Mouse (Mus musculus) kidney, embryonic 14.5 days (tissue): ENCODE measurements at regions not wholly inside any gene's neighbourhood (a gene's known extent, or its start where the extent isn't known, plus 50 kb on each side); places are given as distances from the start of the nearest gene placed in this dataset.

ENCODE experiments used
- ATAC-seq: fragments of 200-750 bp; cut with Nextera tagmentation; 2 replicates; pipeline ENCODE4 v1.8.0; 2017; ENCODE audit warnings: moderate number of reproducible peaks, mild to moderate bottlenecking, moderate TSS enrichment, moderate library complexity; ENCODE audit not compliant: low FRiP score, low TSS enrichment
- H3K27ac ChIP-seq: fragments of 300-500 bp; sonication (generic); 2 replicates; pipeline ENCODE4 v1.5.1; 2014; ENCODE audit warnings: low read depth, mild to moderate bottlenecking, low read length, moderate library complexity, mixed read lengths
- H3K27me3 ChIP-seq: fragments of 300-500 bp; sonication (generic); 2 replicates; pipeline ENCODE4 v1.6.1; 2014; ENCODE audit warnings: mild to moderate bottlenecking, low read length; ENCODE audit not compliant: control insufficient read depth, insufficient read depth
- H3K36me3 ChIP-seq: fragments of 300-500 bp; sonication (generic); 2 replicates; pipeline ENCODE4 v1.6.1; 2014; ENCODE audit warnings: low read length, mixed read lengths; ENCODE audit not compliant: control insufficient read depth, insufficient read depth
- H3K4me1 ChIP-seq: fragments of 300-500 bp; sonication (generic); 2 replicates; pipeline ENCODE4 v1.6.1; 2014; ENCODE audit warnings: low read length, mixed read lengths; ENCODE audit not compliant: control insufficient read depth, insufficient read depth
- H3K4me2 ChIP-seq: fragments of 300-500 bp; sonication (generic); replicated peaks from 2 replicates; pipeline ENCODE4 v1.6.1; 2014; ENCODE audit warnings: low read depth, mild to moderate bottlenecking, low read length
- H3K4me3 ChIP-seq: fragments of 300-500 bp; sonication (generic); 2 replicates; pipeline ENCODE4 v1.5.1; 2014; ENCODE audit warnings: mild to moderate bottlenecking, low read length
- H3K9ac ChIP-seq: fragments of 300-500 bp; sonication (generic); 2 replicates; pipeline ENCODE4 v1.6.1; 2014; ENCODE audit warnings: low read depth, mild to moderate bottlenecking, low read length, moderate library complexity
- H3K9me3 ChIP-seq: fragments of 300-500 bp; sonication (generic); 2 replicates; pipeline ENCODE4 v1.6.1; 2016; ENCODE audit warnings: low read length; ENCODE audit not compliant: control insufficient read depth
- WGBS: fragments of 180-500 bp; shearing (Covaris S2); extraction: QIAGEN DNeasy Blood & Tissue Kit; methylation state at CpG from one replicate; pipeline ENCODE4 v1.1.7; 2014; 5-methylcytosine and 5-hydroxymethylcytosine counted together

DNA sequence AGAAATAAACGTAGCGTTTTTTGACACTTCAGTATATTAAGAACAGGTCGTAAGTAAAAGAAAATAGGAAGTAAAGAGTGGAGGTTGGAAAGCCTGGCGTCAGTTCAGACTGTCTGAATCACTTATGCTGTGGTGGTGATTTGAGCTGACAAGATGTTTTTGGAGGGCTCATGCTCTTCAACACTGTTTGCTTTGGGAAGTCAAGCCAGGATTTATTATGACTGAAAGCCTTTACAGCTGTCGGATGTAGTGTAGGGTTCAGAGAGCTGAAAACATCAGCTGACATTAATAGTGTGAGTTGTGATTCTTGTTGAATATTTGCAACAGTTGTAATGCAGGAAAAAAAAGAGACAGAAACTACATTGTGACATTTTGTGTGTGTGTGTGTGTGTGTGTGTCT lies 1062.9 kb upstream of the 4930412O13Rik start:
- Histone ChIP-seq H3K36me3 (no peaks in the 10 kb centered on the region), H3K27ac (no peak overlapping the region), H3K9me3 (no peaks in the 10 kb centered on the region), H3K27me3 (no peaks in the 10 kb centered on the region), H3K4me1 (0 out of 2 replicates have a peak, but pooled peaks cover 3% of the 10 kb centered on the region), H3K4me3 (no peak overlapping the region), H3K9ac (no peak overlapping the region), H3K4me2 (no peak overlapping the region)
- WGBS, result 25% methylated on average over 5 of the region's 5 CpGs
- ATAC-seq, result peak; percentile 46; the same call in 1 of the 2 replicates

DNA sequence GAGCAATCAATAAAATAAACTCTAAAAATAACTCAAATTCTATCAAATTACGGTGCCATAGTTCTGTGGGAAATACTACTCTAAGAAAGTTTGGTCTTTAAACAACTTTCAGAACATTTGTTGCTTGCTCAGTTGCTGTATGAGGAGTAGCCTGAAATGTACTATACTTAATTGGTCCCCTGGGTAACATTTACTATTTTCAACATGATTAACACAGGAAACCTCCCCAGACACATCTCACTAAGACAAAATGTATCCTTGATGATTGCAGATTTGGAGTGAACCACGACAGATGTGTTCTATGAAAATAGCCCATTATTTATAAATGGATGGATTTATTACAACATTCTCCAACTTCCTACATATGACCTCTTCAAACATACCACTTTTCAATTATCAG lies 1055.6 kb upstream of the 4930412O13Rik start:
- H3K4me3 ChIP-seq, result no peak overlapping the region
- ATAC-seq, result no peak
- H3K9me3 ChIP-seq, result no peaks in the 10 kb centered on the region
- no peaks in the 10 kb centered on the region for H3K27me3 ChIP-seq
- 65% methylated on average over 2 of the region's 2 CpGs for WGBS
- H3K36me3 ChIP-seq, result no peaks in the 10 kb centered on the region
- no peaks in the 10 kb centered on the region for H3K4me1 ChIP-seq
- no peak overlapping the region for H3K9ac ChIP-seq
- H3K4me2 ChIP-seq, result no peak overlapping the region
- H3K27ac ChIP-seq, result no peak overlapping the region
